Mouse (Mus musculus) midbrain, embryonic 16.5 days (tissue): ENCODE data around the gene Cacfd1. TPM values are rescaled to one million over a fixed set of nuclear protein-coding genes. Genes with fewer than 3 reads are reported as not detected.

Source experiments
- ATAC-seq: fragments of 200-750 bp; cut with Nextera tagmentation; 2 replicates; pipeline ENCODE4 v1.8.0; 2017; ENCODE audit warnings: moderate TSS enrichment
- H3K27ac ChIP-seq: fragments of 300-500 bp; sonication (generic); 2 replicates; pipeline ENCODE4 v1.5.1; 2014; ENCODE audit warnings: mild to moderate bottlenecking, low read length, mixed read lengths
- H3K27me3 ChIP-seq: fragments of 300-500 bp; sonication (generic); 2 replicates; pipeline ENCODE4 v1.6.1; 2014; ENCODE audit warnings: low read depth, low read length, mixed read lengths; ENCODE audit not compliant: control insufficient read depth, insufficient read depth
- H3K36me3 ChIP-seq: fragments of 300-500 bp; sonication (generic); 2 replicates; pipeline ENCODE4 v1.6.1; 2014; ENCODE audit warnings: mild to moderate bottlenecking, low read length, moderate library complexity, mixed read lengths; ENCODE audit not compliant: control insufficient read depth, insufficient read depth
- H3K4me1 ChIP-seq: fragments of 300-500 bp; sonication (generic); 2 replicates; pipeline ENCODE4 v1.6.1; 2014; ENCODE audit warnings: mild to moderate bottlenecking, low read length, mixed read lengths; ENCODE audit not compliant: control insufficient read depth, insufficient read depth
- H3K4me2 ChIP-seq: fragments of 300-500 bp; sonication (generic); 2 replicates; pipeline ENCODE4 v1.6.1; 2014; ENCODE audit warnings: mild to moderate bottlenecking, low read length, mixed read lengths
- H3K4me3 ChIP-seq: fragments of 300-500 bp; sonication (generic); 2 replicates; pipeline ENCODE4 v1.5.1; 2014; ENCODE audit warnings: low read depth, mild to moderate bottlenecking, low read length, moderate library complexity, mixed read lengths
- H3K9ac ChIP-seq: fragments of 300-500 bp; sonication (generic); 2 replicates; pipeline ENCODE4 v1.6.1; 2014; ENCODE audit warnings: low read depth, low read length, mixed read lengths
- H3K9me3 ChIP-seq: fragments of 300-500 bp; sonication (generic); replicated peaks from 2 replicates; pipeline ENCODE4 v1.6.1; 2014; ENCODE audit warnings: mild to moderate bottlenecking, low read length, mixed read lengths; ENCODE audit not compliant: control insufficient read depth, poor library complexity, severe bottlenecking
- WGBS: fragments of 180-500 bp; shearing (Covaris S2); extraction: QIAGEN DNeasy Blood & Tissue Kit; methylation state at CpG from one replicate; pipeline ENCODE4 v1.1.7; 2014; 5-methylcytosine and 5-hydroxymethylcytosine counted together
- polyA plus RNA-seq: library from polyadenylated mRNA; unstranded; fragments of >200 nt; fragmentation: Nextera tagmentation; extraction: Ambion mirVana; gene quantifications from 2 replicates; pipeline ENCODE4 v1.2.1, GENCODE M21; 2015

Gene Cacfd1
- polyA plus RNA-seq, 1 experiment from 2014 or later, result 103 TPM

DNA sequence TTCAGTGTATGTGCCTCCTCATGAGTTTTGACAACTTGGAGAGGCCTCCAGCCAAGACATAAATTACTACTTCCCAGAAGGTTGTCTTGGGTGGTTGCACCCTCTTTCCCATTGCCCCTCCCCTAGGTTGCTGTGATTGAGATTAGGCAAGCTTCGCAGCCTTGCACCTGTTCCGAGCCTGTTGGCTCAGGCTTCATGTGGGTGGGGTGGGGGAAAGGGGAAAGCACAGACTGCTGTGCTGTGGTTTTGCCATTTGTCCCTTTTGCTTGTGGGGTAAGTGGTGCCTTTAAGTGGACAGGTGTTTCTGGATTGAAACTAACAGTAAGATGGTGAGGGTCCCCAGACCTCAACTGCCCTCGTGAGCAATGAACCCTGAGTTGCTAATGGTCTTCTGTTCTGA is 26.3 kb downstream of the Cacfd1 start:
- WGBS, result 79% methylated on average over 3 of the region's 3 CpGs
- Histone ChIP-seq H3K27me3 (no peaks in the 10 kb centered on the region), H3K27ac (no peak overlapping the region), H3K4me3 (no peak overlapping the region), H3K9ac (no peak overlapping the region), H3K9me3 (no peaks in the 10 kb centered on the region), H3K4me2 (no peak overlapping the region), H3K4me1 (no peaks in the 10 kb centered on the region), H3K36me3 (no peaks in the 10 kb centered on the region)
- no peak for ATAC-seq

DNA sequence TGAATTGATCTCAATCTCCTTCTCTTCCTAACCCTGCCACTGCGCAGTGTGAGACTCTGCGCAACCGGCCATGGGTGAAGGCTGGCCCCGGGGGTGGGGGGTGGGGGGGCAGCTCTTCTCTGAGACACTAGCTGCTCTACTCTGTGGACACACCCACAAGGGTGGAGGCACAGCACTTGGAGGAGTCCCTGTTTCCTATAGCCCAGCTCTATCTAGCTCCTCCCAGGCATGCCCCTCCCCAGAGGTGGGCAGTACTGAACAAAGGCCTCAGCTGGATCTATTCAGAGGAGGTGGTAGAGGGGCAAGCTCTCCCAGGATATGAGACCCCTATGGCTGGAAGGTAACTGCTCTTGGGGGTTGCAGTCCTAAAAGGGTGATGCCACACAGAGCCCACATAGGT is 27.3 kb downstream of the Cacfd1 start:
- Histone ChIP-seq H3K4me2 (no peak overlapping the region), H3K4me1 (no peaks in the 10 kb centered on the region), H3K27me3 (no peaks in the 10 kb centered on the region), H3K36me3 (no peaks in the 10 kb centered on the region), H3K9ac (no peak overlapping the region), H3K27ac (no peak overlapping the region), H3K4me3 (no peak overlapping the region), H3K9me3 (no peaks in the 10 kb centered on the region)
- WGBS, result 68% methylated on average over 4 of the region's 4 CpGs
- no peak for ATAC-seq

DNA sequence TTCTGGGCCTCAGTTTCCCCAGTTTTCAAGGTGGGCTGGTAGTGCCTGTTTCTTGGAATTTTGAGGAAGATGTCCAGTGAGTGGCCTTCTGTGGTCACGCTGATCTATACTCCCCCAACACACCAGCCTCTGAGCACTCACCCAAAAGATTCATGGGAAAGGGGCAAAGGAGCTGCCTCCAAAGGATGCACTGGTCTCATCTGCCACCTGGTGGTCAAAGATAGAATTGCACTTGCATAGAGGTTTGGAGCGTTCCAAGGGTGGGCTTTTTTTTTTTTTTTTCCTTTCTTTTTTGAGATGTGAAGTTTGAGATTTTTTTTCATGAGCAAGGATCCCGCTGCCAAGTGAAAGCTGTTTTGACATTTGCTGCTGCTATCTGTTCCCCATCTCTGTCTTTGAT is 28.9 kb downstream of the Cacfd1 start:
- H3K36me3 ChIP-seq, result no peaks in the 10 kb centered on the region
- H3K9me3 ChIP-seq, result no peaks in the 10 kb centered on the region
- H3K4me2 ChIP-seq, result no peak overlapping the region
- WGBS, result 3% methylated on average over 3 of the region's 3 CpGs
- H3K27me3 ChIP-seq, result no peaks in the 10 kb centered on the region
- H3K27ac ChIP-seq, result no peak overlapping the region
- no peaks in the 10 kb centered on the region for H3K4me1 ChIP-seq
- peak; percentile 38; the same call in 1 of the 2 replicates for ATAC-seq
- H3K9ac ChIP-seq, result no peak overlapping the region
- H3K4me3 ChIP-seq, result no peak overlapping the region

DNA sequence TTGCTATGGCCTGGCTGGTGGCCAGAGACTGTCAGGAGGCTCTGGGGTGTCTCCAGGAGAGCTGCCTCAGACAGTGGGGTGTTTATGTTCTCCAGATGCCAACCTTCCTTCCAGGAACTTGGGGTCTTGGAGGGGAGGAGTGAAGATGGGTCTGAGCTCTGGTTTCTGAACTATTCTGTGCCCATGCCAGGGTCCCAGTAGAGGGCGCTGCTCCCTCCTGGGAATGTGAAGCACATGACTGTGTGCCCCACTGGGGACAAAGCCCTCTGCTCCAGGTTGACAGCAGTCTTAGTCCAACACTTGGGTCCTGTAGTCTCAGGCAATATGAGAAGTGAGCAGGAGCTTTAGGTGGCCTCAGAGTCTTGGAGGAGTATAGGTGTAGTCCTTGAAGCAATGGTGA is 29.6 kb downstream of the Cacfd1 start:
- H3K9ac ChIP-seq, result no peak overlapping the region
- H3K4me3 ChIP-seq, result no peak overlapping the region
- no peaks in the 10 kb centered on the region for H3K36me3 ChIP-seq
- H3K4me1 ChIP-seq, result no peaks in the 10 kb centered on the region
- H3K27ac ChIP-seq, result no peak overlapping the region
- 0% methylated on average over 1 of the region's 1 CpGs for WGBS
- H3K4me2 ChIP-seq, result no peak overlapping the region
- no peaks in the 10 kb centered on the region for H3K27me3 ChIP-seq
- ATAC-seq, result no peak
- no peaks in the 10 kb centered on the region for H3K9me3 ChIP-seq

DNA sequence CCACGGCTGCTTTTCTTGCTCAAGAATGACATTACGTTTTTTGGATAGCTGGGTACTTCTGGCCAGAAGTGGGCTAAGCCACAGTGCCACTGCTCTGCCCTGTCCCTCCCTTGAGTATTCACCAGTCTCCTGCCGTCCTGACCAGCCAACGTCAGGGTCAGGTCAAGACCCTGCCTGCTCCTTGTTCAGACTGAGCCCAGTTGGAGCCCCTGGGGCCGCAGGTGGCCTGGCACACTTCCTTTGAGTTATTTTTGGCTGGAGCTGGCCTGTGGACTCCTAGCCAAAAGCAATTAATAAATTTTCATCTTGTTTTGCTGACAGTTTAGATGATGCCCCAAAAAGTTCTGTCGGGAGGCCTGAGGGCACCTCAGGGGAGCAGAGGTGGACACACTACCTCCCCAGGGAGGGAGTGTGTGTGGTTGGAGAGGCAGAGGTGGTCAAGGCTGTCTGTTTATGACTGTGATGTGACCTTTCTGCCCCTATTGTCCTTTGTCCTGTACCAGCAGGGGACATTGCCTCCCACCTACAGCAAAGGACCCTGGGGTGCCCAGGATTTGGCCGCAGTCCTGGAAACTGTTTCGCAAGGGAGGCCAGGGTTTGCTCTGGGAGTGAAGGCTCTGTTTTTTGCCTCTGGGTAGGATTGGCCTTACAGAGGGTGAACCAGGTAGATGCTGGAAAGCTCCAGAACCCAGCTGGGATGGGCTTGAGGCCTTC is 32.6 kb downstream of the Cacfd1 start:
- H3K9me3 ChIP-seq, result no peaks in the 10 kb centered on the region
- H3K27ac ChIP-seq, result no peak overlapping the region
- no peaks in the 10 kb centered on the region for H3K36me3 ChIP-seq
- no peak overlapping the region for H3K4me2 ChIP-seq
- no peak overlapping the region for H3K9ac ChIP-seq
- no peak overlapping the region for H3K4me3 ChIP-seq
- no peaks in the 10 kb centered on the region for H3K4me1 ChIP-seq
- WGBS, result 65% methylated on average over 8 of the region's 8 CpGs
- no peaks in the 10 kb centered on the region; the same call in 1 of the 2 replicates for H3K27me3 ChIP-seq
- no peak for ATAC-seq

DNA sequence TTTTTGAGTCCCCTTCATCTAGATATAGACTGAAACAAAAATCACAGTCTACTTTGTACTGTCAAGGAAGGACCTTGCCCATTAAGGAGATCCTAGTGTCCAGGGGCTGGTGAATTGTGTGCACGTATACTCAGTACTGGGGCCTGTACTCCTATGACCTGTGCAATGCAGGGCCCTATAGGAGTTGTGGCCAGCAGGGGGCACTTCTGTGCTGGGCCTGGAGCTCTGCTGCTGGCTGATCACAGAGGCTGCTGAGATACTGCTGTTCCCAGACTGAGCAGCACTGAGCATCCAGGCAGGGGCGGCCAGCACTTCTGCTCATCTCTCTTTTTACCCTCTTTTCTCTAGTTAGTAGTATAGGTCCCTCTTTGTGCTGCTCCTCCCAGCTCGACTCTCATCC is 33.7 kb downstream of the Cacfd1 start:
- 13% methylated on average over 3 of the region's 3 CpGs for WGBS
- peak; percentile 94 for ATAC-seq
- Histone ChIP-seq H3K27ac (no peak overlapping the region), H3K36me3 (no peaks in the 10 kb centered on the region), H3K4me2 (no peak overlapping the region), H3K9me3 (no peaks in the 10 kb centered on the region), H3K4me1 (no peaks in the 10 kb centered on the region), H3K27me3 (no peaks in the 10 kb centered on the region; the same call in 1 of the 2 replicates), H3K4me3 (no peak overlapping the region), H3K9ac (no peak overlapping the region)

DNA sequence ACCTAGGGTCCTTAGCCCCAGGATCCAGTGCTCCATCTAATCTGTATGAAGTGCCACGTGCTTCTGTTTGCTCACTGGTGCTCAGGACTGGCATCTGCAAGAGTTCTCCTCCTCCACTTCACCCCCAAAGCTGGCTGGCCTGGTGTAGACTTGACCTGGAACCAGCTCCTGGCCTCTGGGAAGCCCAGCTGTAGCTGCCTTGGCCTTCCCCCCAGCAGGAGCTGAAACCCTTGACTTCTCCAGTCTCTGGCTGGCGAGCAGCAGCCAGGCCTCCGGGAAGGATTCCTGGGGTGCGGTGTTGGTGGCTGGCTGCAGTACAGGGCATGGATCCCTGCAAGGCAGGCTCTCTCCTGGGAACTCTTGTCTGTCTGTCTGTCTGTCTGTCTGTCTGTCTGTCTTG is 34.4 kb downstream of the Cacfd1 start:
- H3K27ac ChIP-seq, result no peak overlapping the region
- WGBS, result 76% methylated on average over 4 of the region's 4 CpGs
- no peaks in the 10 kb centered on the region for H3K4me1 ChIP-seq
- no peak overlapping the region for H3K4me2 ChIP-seq
- H3K36me3 ChIP-seq, result no peaks in the 10 kb centered on the region
- H3K9ac ChIP-seq, result no peak overlapping the region
- ATAC-seq, result no peak
- H3K27me3 ChIP-seq, result no peaks in the 10 kb centered on the region; the same call in 1 of the 2 replicates
- H3K9me3 ChIP-seq, result no peaks in the 10 kb centered on the region
- H3K4me3 ChIP-seq, result no peak overlapping the region

DNA sequence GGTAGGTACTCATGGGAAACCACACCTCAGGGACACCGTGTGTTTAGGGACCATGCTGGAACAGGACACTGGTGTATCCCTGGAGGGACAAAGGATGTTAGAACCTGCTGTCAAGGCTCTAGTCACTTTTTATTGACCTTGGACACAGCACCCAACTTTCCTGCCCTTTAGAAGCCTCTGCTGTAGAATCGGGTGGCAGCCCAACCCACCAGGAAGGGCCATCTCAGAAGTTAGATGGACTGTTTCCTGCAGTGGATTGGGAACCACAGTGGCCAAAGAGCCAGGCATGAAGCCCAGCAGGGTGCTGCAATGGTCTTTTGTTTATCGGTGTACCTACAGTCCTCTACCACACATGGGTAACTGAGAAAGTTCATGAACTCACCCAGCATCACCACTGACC is 34.9 kb downstream of the Cacfd1 start:
- Histone ChIP-seq H3K4me2 (no peak overlapping the region), H3K4me1 (no peaks in the 10 kb centered on the region), H3K9me3 (no peaks in the 10 kb centered on the region), H3K36me3 (no peaks in the 10 kb centered on the region), H3K9ac (no peak overlapping the region), H3K27ac (no peak overlapping the region), H3K4me3 (no peak overlapping the region), H3K27me3 (no peaks in the 10 kb centered on the region; the same call in 1 of the 2 replicates)
- no peak for ATAC-seq
- 83% methylated on average over 3 of the region's 3 CpGs for WGBS

DNA sequence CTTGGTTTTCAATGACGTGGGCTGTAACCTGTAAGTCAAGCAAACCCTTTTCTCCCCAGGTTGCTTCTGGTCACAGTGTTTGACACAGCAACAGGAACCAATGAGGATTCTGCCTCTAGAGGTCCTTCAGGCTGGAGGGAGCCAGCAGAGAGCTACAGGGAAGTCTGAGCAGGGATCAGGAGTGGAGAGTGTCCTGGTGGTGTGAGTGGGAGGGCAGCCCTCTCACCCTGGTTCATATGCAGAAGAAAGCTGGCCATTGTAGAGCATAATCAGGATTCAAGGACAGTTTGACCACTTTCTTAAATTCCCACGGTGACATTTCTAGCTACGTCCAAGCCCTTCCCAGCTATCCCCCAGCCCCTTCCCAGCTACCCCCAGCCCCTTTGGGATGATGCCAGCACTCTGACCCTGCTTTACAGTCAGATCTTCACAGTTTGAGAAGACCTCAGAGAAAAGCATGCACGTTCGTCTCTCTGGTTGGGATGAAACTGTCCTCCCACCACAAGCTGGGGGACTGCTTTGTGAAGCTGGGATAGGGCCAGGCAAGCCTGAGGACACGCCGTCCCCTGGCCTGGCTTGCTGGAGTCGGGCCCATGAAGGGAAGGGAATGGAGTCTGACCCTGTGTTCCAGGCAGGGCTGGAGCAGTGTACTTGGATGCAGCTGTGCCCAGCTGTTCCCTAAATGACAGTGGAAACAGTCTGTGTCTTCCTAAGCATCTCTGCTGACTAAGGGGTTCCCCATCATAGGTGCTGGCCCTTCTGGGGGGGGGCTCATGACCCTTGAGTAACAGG is 36.4 kb downstream of the Cacfd1 start:
- WGBS, result 66% methylated on average over 8 of the region's 8 CpGs

More for the DNA sequence above, 36.4 kb downstream of the Cacfd1 start:
- H3K4me1 ChIP-seq, result no peaks in the 10 kb centered on the region
- H3K36me3 ChIP-seq, result no peaks in the 10 kb centered on the region
- no peaks in the 10 kb centered on the region for H3K9me3 ChIP-seq
- no peaks in the 10 kb centered on the region; the same call in 1 of the 2 replicates for H3K27me3 ChIP-seq
- no peak overlapping the region for H3K27ac ChIP-seq
- H3K9ac ChIP-seq, result no peak overlapping the region
- no peak for ATAC-seq
- H3K4me2 ChIP-seq, result no peak overlapping the region
- H3K4me3 ChIP-seq, result no peak overlapping the region
